Mouse (Mus musculus) heart, adult 18-20 months (tissue): Measurements from ENCODE around the gene Mss51. TPM values are rescaled to one million over a fixed set of nuclear protein-coding genes. Genes with fewer than 3 reads are reported as not detected.

Experiments
- DNase-seq, 2 experiments: peaks; one replicate each; pipeline ENCODE4 v3.0.0; 2021 to 2022; ENCODE audit warnings: mixed read lengths in 1 of 2
- total RNA-seq, 2 experiments: library from RNA; stranded (reverse); gene quantifications; 2 replicates each; pipeline ENCODE4 v1.2.3; 2021

Gene Mss51
- total RNA-seq, 2 experiments from 2014 or later, result 0.36 to 0.42 TPM

- DNase-seq, result peak; percentile 51 to 62
Measured at GRCm38 (mm10) chr14:20451765-20452331, 44.9 kb downstream of the Mss51 start, which contains the start of gene Cfap70. Cfap70 (minus strand) TSS chr14:20452226.

DNA sequence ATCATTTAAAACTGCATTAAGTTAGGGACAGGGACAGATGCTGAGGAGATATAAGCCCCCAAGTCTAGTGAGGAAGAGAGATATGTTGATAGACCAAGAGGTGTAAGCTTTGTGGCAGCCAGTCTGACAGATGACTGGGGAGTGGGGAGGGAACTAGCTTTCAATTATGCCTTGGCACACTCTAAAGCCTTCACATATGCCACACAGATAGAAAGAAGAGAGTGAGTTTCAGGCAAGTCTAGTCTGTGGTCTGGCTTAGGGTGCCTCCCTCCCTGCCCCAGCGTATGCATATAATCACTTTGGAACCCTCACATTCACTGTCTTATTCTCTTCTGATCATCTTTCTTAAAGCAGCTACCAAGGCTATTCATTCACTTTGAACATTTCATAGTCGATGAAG lies 45.4 kb downstream of the Mss51 start:
- no peak for DNase-seq

DNA sequence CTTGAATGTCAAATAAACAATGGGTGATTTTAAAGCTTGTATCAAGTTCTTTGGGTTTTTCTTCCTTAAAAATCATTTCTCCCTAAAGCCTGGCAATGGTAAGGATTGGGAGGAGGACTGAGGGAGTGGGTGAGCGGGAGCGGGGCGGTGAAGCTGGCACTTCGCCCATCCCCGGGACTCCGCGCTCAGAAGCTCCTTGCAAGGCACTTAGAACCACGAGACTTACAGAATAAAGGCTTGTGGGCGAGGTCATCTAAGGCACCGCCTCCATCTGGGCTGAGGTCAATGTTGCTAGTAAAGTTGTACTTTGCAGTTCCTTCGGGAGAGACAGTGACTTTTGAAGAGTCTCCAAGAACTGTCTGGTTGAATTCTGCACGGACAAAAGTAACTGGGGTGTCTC lies 49.5 kb downstream of the Mss51 start:
- no peak for DNase-seq

DNA sequence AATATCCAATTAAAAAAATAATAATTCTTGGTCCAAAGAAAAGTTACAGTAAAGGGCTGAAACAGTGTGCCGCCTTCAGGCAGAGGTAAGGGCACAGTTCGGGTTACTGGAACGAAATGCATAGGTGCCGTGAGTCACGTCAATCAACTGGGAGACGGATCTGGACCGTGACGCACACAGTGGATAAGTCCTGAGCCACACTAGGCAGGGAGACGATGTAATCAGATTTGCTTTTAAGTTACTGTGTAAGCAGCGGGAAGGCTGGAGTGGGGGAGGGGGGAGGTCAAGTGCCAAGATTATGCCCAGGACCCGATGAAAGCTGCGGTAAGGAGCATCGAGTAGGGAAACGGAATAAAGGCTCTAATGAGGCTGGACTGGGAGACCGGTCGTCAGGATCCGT lies 54.4 kb downstream of the Mss51 start:
- no peak for DNase-seq

DNA sequence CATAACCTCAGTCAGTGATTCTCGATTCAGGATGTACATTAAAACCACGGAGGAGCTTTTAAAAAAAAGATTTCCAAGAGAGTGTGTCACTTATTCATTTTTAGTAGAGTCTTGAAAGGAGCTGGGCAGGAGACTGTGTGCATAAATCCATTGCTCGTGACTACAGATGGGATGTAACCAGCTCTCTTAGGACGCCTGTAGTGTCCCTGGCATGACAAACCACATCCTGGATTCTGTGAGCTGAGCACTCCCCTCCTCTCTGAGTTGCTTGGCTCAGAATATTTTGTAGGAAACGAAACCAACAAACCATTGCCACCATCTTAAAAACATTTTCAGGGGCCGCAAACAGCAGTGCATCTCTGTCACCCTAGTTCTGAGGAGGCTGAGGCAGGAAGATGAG lies 59.7 kb downstream of the Mss51 start:
- DNase-seq, result no peak

Other genes with a start within 250 kb of the Mss51 start
- not detected for gene Kcnk16, start 227.7 kb downstream of the Mss51 start, total RNA-seq
- 10 to 100 TPM; 32.6 to 35.8 TPM for gene Nudt13, start 202.2 kb downstream of the Mss51 start, total RNA-seq
- 10 to 100 TPM; 36.9 to 38.1 TPM for gene Ecd, start 148.8 kb downstream of the Mss51 start, total RNA-seq
- 10 to 100 TPM; 28.7 to 33.3 TPM for gene Fam149b, start 148.7 kb downstream of the Mss51 start, total RNA-seq
- gene Dnajc9, start 108.0 kb downstream of the Mss51 start, total RNA-seq, result 10 to 100 TPM; 11.1 to 11.6 TPM
- gene Mrps16, start 103.3 kb downstream of the Mss51 start, total RNA-seq, result 10 to 100 TPM; 72.8 to 84.4 TPM
- under 1 TPM in 1 of 2 experiments, not detected in 1; 0.69 TPM for gene Cfap70, start 44.7 kb downstream of the Mss51 start, total RNA-seq
- gene Anxa7, start 16.8 kb downstream of the Mss51 start, total RNA-seq, result 10 to 100 TPM; 51.3 to 54.3 TPM
- gene Ppp3cb, start 49.7 kb upstream of the Mss51 start, total RNA-seq, result 10 to 100 TPM; 66.3 to 67.5 TPM
- 10 to 100 TPM; 12.0 to 14.4 TPM for gene Usp54, start 144.2 kb upstream of the Mss51 start, total RNA-seq
- under 1 TPM; 0.35 to 0.54 TPM for gene Myoz1, start 159.6 kb upstream of the Mss51 start, total RNA-seq
- 10 to 100 TPM; 87.3 to 87.9 TPM for gene Synpo2l, start 171.5 kb upstream of the Mss51 start, total RNA-seq
- 10 to 100 TPM; 95.8 to 97.9 TPM for gene Sec24c, start 177.4 kb upstream of the Mss51 start, total RNA-seq
- 1 to 10 TPM; 4.6 to 6.1 TPM for gene Fut11, start 198.1 kb upstream of the Mss51 start, total RNA-seq
- gene Chchd1, start 206.1 kb upstream of the Mss51 start, total RNA-seq, result 100 to 1,000 TPM; 108 to 122 TPM
- gene Zswim8, start 210.7 kb upstream of the Mss51 start, total RNA-seq, result 10 to 100 TPM; 28.5 to 36.0 TPM
- 1 to 10 TPM; 6.4 to 8.3 TPM for gene Ndst2, start 237.7 kb upstream of the Mss51 start, total RNA-seq